Mouse (Mus musculus) forebrain, embryonic 14.5 days (tissue): Measurements from ENCODE around the gene Mtss1l. TPM values are rescaled to one million over a fixed set of nuclear protein-coding genes. Genes with fewer than 3 reads are reported as not detected.

ENCODE experiments used
- ATAC-seq: fragments of 200-750 bp; cut with Nextera tagmentation; 2 replicates; pipeline ENCODE4 v1.8.0; 2017; ENCODE audit warnings: mild to moderate bottlenecking, moderate library complexity
- DNase-seq: peaks from one replicate; pipeline ENCODE4 v3.0.0-alpha.2; 2015; ENCODE audit warnings: low spot score
- H3K27ac ChIP-seq: fragments of 300-500 bp; sonication (generic); 2 replicates; pipeline ENCODE4 v1.5.1; 2014; ENCODE audit warnings: low read depth, mild to moderate bottlenecking, control low read depth, low read length, moderate library complexity
- H3K27me3 ChIP-seq: fragments of 300-500 bp; sonication (generic); replicated peaks from 2 replicates; pipeline ENCODE4 v1.6.1; 2014; ENCODE audit warnings: low read length, control low read depth, mixed read lengths; ENCODE audit not compliant: control insufficient read depth, insufficient read depth
- H3K36me3 ChIP-seq: fragments of 300-500 bp; sonication (generic); 2 replicates; pipeline ENCODE4 v1.6.1; 2014; ENCODE audit warnings: low read length, control low read depth; ENCODE audit not compliant: control insufficient read depth, insufficient read depth
- H3K4me1 ChIP-seq: fragments of 300-500 bp; sonication (generic); 2 replicates; pipeline ENCODE4 v1.6.1; 2014; ENCODE audit warnings: antibody characterized with exemption, low read length, control low read depth; ENCODE audit not compliant: control insufficient read depth, insufficient read depth
- H3K4me2 ChIP-seq: fragments of 300-500 bp; sonication (generic); 2 replicates; pipeline ENCODE4 v1.6.1; 2014; ENCODE audit warnings: mild to moderate bottlenecking, control low read depth, low read length
- H3K4me3 ChIP-seq: fragments of 300-500 bp; sonication (generic); 2 replicates; pipeline ENCODE4 v1.5.1; 2014; ENCODE audit warnings: low read depth, low read length, control low read depth
- H3K9ac ChIP-seq: fragments of 300-500 bp; sonication (generic); 2 replicates; pipeline ENCODE4 v1.6.1; 2014; ENCODE audit warnings: mild to moderate bottlenecking, low read length, control low read depth, moderate library complexity
- H3K9me3 ChIP-seq: fragments of 300-500 bp; sonication (generic); replicated peaks from 2 replicates; pipeline ENCODE4 v1.6.1; 2016; ENCODE audit warnings: low read length, control low read depth, mixed read lengths; ENCODE audit not compliant: control insufficient read depth
- WGBS: fragments of 180-500 bp; shearing (Covaris S2); extraction: QIAGEN DNeasy Blood & Tissue Kit; methylation state at CpG from one replicate; pipeline ENCODE4 v1.1.7; 2014; 5-methylcytosine and 5-hydroxymethylcytosine counted together
- polyA plus RNA-seq: library from polyadenylated mRNA; unstranded; fragments of >200 nt; fragmentation: Nextera tagmentation; extraction: Ambion mirVana; gene quantifications from 2 replicates; pipeline ENCODE4 v1.2.1, GENCODE M21; 2014

Mtss1l gene
- polyA plus RNA-seq, 1 experiment from 2014 or later, result 16.5 TPM

DNA sequence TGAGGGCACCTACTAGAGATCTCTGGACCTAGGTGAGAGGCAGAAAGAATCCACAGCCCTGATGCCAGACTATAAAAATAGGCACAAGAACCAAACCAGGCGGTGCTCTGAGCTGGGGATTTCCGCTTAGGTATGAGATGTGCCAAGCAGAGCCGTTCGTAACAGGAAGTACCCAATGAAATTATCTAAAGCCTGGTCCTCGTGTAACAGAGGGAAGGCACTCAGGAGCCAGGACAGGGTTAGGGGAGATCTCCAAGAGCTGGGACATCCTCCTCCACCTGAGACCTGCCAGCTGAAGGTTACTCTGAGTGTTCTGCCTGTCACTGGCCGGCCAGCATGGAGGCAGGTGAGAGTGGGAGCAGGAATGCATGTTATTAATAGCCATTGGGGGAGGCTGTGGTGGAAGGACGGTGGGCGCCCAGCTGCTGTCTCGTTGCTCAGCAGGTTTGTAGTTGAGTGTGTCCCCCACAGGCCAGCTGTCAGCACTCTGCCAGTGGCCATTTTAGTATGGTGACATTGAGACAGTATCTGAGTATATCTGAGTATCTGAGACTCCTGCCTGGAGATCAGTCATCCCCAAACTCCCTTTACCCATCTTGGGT lies 17.7 kb upstream of the Mtss1l start:
- 0 out of 2 replicates have a peak, but pooled peaks cover 4% of the 10 kb centered on the region for H3K36me3 ChIP-seq
- no peak overlapping the region for H3K4me2 ChIP-seq
- no peaks in the 10 kb centered on the region for H3K27me3 ChIP-seq
- no peak overlapping the region for H3K9ac ChIP-seq
- H3K4me1 ChIP-seq, result no peaks in the 10 kb centered on the region
- DNase-seq (no peak), ATAC-seq (no peak)
- no peaks in the 10 kb centered on the region for H3K9me3 ChIP-seq
- 92% methylated on average over 9 of the region's 9 CpGs for WGBS
- H3K27ac ChIP-seq, result no peak overlapping the region
- no peak overlapping the region for H3K4me3 ChIP-seq

DNA sequence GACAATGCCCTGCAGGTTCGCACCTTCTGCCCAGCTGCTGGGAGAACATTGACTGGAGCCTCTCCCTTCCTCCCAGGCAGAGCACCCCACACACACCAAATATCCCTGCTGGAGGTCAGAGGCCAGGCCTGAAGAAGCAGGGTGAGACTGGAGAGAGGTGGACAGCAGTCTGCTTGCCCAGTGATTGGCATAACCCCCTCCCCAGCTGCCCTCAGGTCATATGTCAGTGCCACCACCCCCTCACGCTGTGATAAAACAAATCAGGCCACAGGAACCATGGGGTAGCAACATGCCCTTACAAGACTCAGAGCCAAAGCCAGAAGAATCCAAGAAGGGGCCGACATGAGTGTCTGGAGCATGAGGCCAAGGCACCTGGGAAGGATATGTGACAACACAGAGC lies 17.2 kb upstream of the Mtss1l start:
- 92% methylated on average over 3 of the region's 3 CpGs for WGBS
- no peaks in the 10 kb centered on the region for H3K27me3 ChIP-seq
- DNase-seq (no peak), ATAC-seq (no peak)
- H3K9ac ChIP-seq, result no peak overlapping the region
- no peak overlapping the region for H3K4me2 ChIP-seq
- H3K36me3 ChIP-seq, result 0 out of 2 replicates have a peak, but pooled peaks cover 4% of the 10 kb centered on the region
- no peak overlapping the region for H3K27ac ChIP-seq
- no peaks in the 10 kb centered on the region for H3K4me1 ChIP-seq
- H3K9me3 ChIP-seq, result no peaks in the 10 kb centered on the region
- no peak overlapping the region for H3K4me3 ChIP-seq

DNA sequence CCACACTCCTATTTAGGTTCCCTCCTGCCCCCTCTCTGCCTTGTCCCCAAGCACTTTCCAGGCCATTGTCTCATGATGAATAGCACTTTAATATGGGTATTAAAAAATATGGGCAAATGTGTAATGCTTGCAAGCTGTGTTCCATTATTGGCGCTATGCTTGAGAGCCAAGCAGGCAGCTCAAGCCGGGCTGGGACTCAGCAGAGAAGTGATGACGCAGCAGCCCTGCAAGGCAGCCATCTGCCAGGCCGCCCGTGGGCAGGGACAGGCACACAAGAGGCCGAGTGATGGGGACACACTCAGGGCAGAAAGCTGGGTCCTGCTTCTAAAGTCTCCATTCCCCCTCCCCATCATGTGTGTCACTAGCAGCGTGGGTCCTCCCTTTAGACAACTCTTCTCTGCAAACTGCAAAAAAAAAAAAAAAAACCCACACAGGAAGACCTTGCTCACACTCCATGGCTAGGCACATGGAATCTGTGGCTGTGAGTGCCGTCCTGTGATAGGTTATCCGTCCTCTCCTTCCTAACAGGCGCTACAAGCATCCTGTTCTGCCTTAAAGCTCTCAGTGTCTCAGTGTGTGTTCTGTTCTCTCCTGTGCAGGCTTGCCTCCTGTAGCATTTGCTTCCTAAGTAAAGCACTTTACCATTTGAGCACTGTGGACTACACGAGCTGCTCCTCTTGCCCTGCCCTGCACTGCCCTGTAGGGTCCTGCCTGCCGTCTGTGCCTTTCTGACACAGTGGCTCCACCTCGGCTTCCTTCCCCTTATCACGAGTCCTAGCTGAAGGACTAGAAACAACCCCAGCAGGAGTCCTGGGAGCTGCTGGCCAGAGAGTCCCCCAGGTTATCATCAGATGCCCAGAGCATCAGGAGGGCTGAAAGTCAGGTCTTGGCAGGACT lies 15.6 kb upstream of the Mtss1l start:
- ATAC-seq (no peak), DNase-seq (no peak)
- Histone ChIP-seq H3K9me3 (no peaks in the 10 kb centered on the region), H3K9ac (no peak overlapping the region), H3K27ac (peak overlapping the region; percentile 44; the same call in 1 of the 2 replicates), H3K4me1 (no peaks in the 10 kb centered on the region), H3K4me3 (no peak overlapping the region), H3K27me3 (no peaks in the 10 kb centered on the region), H3K4me2 (no peak overlapping the region), H3K36me3 (0 out of 2 replicates have a peak, but pooled peaks cover 11% of the 10 kb centered on the region)
- 80% methylated on average over 14 of the region's 14 CpGs for WGBS

DNA sequence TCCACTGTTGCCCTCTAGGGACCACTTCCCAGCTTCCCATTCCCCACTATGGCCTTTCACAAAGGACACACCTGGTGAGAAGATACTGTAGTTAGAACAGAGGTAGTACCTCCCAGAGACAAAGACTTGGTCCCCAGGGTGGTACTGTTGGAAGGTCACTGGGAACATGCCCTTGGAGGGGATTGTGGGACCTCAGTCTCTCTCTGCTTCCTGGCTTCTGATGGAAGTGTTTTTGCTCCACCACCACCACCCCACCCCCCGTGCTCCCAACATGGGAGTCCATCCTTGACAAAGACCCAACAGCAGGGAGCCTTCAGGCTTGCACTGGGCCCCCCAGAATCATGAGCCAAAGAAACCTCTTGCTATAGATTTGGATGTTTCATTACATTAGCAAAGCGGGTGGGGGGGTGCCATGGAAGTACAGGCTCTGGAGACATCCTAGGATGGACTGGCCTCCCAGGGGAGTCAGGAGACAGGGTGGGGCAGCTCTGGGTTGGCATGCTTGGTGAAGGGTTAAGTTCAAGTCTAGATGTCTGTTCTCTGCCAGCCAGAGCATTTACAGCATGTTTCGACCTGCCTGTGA lies 14.9 kb upstream of the Mtss1l start:
- no peak for ATAC-seq
- H3K4me2 ChIP-seq, result no peak overlapping the region
- no peak for DNase-seq
- H3K27ac ChIP-seq, result no peak overlapping the region
- no peaks in the 10 kb centered on the region for H3K27me3 ChIP-seq
- no peak overlapping the region for H3K4me3 ChIP-seq
- H3K36me3 ChIP-seq, result peaks cover 18% of the 10 kb centered on the region; the same call in 1 of the 2 replicates
- H3K9me3 ChIP-seq, result no peaks in the 10 kb centered on the region
- H3K9ac ChIP-seq, result no peak overlapping the region
- 91% methylated on average over 3 of the region's 3 CpGs for WGBS
- no peaks in the 10 kb centered on the region for H3K4me1 ChIP-seq

DNA sequence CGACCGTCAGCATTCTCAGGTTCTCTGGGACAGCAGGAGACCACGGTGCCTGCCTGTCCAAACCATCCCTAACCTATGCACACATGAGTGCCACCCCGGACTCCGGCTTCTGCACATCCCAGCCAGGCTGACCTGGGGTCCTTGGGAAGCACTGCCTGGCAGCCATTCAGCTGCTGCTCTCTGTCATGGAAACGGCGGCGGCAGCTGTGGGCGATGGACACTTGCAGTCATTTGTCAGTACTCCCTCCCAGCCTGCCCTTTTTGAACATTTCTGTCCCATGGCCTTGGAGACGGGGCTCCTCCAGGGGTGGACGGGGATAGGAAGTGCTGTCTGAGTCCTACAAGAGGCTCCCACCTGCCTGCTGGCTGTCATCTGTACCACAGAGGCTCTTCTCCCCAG lies 12.8 kb upstream of the Mtss1l start:
- no peak overlapping the region for H3K9ac ChIP-seq
- H3K27ac ChIP-seq, result no peak overlapping the region
- WGBS, result 93% methylated on average over 11 of the region's 11 CpGs
- H3K9me3 ChIP-seq, result no peaks in the 10 kb centered on the region
- no peak overlapping the region for H3K4me2 ChIP-seq
- peaks cover 39% of the 10 kb centered on the region for H3K36me3 ChIP-seq
- H3K4me3 ChIP-seq, result no peak overlapping the region
- no peaks in the 10 kb centered on the region for H3K4me1 ChIP-seq
- no peaks in the 10 kb centered on the region for H3K27me3 ChIP-seq
- DNase-seq (no peak), ATAC-seq (no peak)

DNA sequence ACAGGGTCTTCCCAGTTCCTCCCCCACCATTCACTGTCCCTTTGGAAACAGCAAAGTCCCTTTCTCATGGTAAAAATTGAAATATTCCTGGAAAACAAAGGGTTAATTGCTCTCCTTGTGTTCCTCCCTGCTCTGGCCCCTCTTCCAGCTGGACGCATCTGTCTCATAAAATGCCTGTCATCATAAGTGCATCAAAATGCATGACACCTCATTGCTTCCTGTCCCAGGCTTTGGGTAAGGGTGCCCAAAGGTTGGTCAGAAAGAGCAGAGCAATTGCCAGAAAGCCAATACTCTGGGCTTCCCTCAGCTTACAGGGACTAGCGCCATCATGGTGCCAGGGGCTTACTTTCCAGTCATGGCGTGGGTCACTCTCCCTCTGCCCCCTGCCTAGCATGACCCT lies 10.7 kb upstream of the Mtss1l start:
- ATAC-seq, result no peak
- peaks cover 49% of the 10 kb centered on the region for H3K36me3 ChIP-seq
- no peak overlapping the region for H3K27ac ChIP-seq
- H3K4me2 ChIP-seq, result no peak overlapping the region
- no peaks in the 10 kb centered on the region; the same call in 1 of the 2 replicates for H3K4me1 ChIP-seq
- DNase-seq, result no peak
- H3K9ac ChIP-seq, result no peak overlapping the region
- H3K9me3 ChIP-seq, result no peaks in the 10 kb centered on the region
- no peaks in the 10 kb centered on the region for H3K27me3 ChIP-seq
- WGBS, result 62% methylated on average over 3 of the region's 3 CpGs
- H3K4me3 ChIP-seq, result no peak overlapping the region

DNA sequence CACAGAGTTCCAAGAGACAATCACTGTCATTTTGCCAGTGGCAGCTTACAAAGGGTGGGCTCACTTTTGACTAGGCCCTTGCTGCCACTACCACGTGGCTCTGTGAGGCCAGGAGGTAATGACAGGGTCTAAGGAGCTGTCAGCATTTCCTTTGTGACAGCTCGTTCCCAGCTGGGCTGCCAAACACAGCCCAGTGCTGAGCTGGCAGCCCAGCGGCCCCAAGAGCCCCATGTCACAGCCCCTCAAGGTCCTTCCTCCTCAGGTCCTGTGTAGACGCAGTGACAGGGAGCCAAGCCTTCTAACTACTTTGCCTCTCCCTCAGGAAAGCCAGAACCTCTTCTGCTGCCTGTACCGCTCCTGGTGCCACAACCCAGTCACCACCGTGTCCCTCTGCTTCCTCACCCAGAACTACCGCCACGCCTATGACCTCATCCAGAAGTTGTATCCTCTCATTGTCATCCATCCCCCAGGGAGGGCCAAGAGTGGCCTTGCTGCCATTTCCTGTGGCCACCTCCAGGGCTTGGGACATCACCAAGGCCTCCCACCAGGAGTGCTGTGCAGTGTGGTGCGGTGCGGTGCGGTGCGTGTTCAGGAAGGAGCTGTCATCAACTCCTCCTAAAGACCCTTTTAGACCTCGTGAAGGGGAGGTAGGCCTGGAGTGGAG lies 9.9 kb upstream of the Mtss1l start:
- 79% methylated on average over 13 of the region's 13 CpGs for WGBS
- ATAC-seq (no peak), DNase-seq (no peak)
- H3K36me3 ChIP-seq, result peaks cover 49% of the 10 kb centered on the region
- no peak overlapping the region for H3K4me2 ChIP-seq
- H3K9me3 ChIP-seq, result no peaks in the 10 kb centered on the region
- no peaks in the 10 kb centered on the region for H3K27me3 ChIP-seq
- H3K9ac ChIP-seq, result no peak overlapping the region
- no peak overlapping the region for H3K4me3 ChIP-seq
- H3K27ac ChIP-seq, result no peak overlapping the region
- peaks cover 7% of the 10 kb centered on the region; the same call in 1 of the 2 replicates for H3K4me1 ChIP-seq

DNA sequence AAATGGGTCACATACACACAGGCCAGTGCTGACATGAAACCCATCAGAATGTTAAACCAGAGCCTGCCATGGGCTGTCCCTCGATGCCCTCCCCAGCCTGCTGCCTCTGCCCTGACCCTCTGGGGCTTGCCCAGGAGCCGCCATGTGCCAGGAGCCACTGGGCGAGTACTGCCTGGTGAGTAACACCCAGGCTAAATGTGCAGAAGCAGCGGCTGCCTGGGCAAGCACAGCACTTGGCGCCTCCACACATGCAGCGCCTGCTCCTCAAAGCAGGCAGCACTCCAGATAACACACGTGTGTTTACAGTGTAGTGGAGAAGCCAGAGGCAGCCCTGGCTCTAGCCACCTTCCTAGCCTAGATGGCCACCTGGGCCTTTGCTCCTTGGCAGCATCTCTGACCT lies 8.2 kb upstream of the Mtss1l start:
- ATAC-seq, result no peak
- WGBS, result 90% methylated on average over 7 of the region's 7 CpGs
- Histone ChIP-seq H3K27me3 (no peaks in the 10 kb centered on the region), H3K4me1 (peaks cover 7% of the 10 kb centered on the region; the same call in 1 of the 2 replicates), H3K27ac (no peak overlapping the region), H3K9me3 (no peaks in the 10 kb centered on the region), H3K4me3 (no peak overlapping the region), H3K36me3 (peaks cover 49% of the 10 kb centered on the region), H3K4me2 (no peak overlapping the region), H3K9ac (no peak overlapping the region)
- DNase-seq, result no peak
